Mouse (Mus musculus) intestine, postnatal 0 days (tissue): Measurements from ENCODE around the gene Smim27. TPM values are rescaled to one million over a fixed set of nuclear protein-coding genes. Genes with fewer than 3 reads are reported as not detected.
A peak's percentile ranks its signal among the peaks of the same experiment; 100 is the strongest.

Experiments
- ATAC-seq: fragments of 200-750 bp; cut with Nextera tagmentation; 2 replicates; pipeline ENCODE4 v1.8.0; 2017; ENCODE audit warnings: mild to moderate bottlenecking, moderate TSS enrichment, moderate library complexity
- H3K27ac ChIP-seq: fragments of 300-500 bp; sonication (generic); 2 replicates; pipeline ENCODE4 v1.5.1; 2014; ENCODE audit warnings: mild to moderate bottlenecking, low read depth, low read length, moderate library complexity
- H3K27me3 ChIP-seq: fragments of 300-500 bp; sonication (generic); replicated peaks from 2 replicates; pipeline ENCODE4 v1.6.1; 2014; ENCODE audit warnings: low read length, mixed read lengths; ENCODE audit not compliant: control insufficient read depth, insufficient read depth
- H3K36me3 ChIP-seq: fragments of 300-500 bp; sonication (generic); 2 replicates; pipeline ENCODE4 v1.6.1; 2014; ENCODE audit warnings: mild to moderate bottlenecking, moderate library complexity; ENCODE audit not compliant: control insufficient read depth, insufficient read depth
- H3K4me1 ChIP-seq: fragments of 300-500 bp; sonication (generic); replicated peaks from 2 replicates; pipeline ENCODE4 v1.6.1; 2014; ENCODE audit warnings: antibody characterized with exemption, low read length, mixed read lengths; ENCODE audit not compliant: control insufficient read depth, insufficient read depth
- H3K4me2 ChIP-seq: fragments of 300-500 bp; sonication (generic); replicated peaks from 2 replicates; pipeline ENCODE4 v1.6.1; 2014; ENCODE audit warnings: low read depth, mild to moderate bottlenecking, moderate library complexity
- H3K4me3 ChIP-seq: fragments of 300-500 bp; sonication (generic); 2 replicates; pipeline ENCODE4 v1.5.1; 2014; ENCODE audit warnings: low read depth, low read length
- H3K9ac ChIP-seq: fragments of 300-500 bp; sonication (generic); 2 replicates; pipeline ENCODE4 v1.6.1; 2014; ENCODE audit warnings: mild to moderate bottlenecking, low read depth, low read length
- H3K9me3 ChIP-seq: fragments of 300-500 bp; sonication (generic); 2 replicates; pipeline ENCODE4 v1.6.1; 2016; ENCODE audit warnings: mixed run types; ENCODE audit not compliant: control insufficient read depth
- CTCF ChIP-seq: sonication (generic); IDR thresholded peaks from 2 replicates; pipeline ENCODE4 v1.5.1; 2016; ENCODE audit warnings: low read depth, mild to moderate bottlenecking, control low read depth, antibody characterized with exemption, moderate library complexity
- WGBS: fragments of 180-500 bp; shearing (Covaris S2); extraction: QIAGEN DNeasy Blood & Tissue Kit; methylation state at CpG from one replicate; pipeline ENCODE4 v1.1.7; 2014; 5-methylcytosine and 5-hydroxymethylcytosine counted together
- polyA plus RNA-seq: library from polyadenylated mRNA; unstranded; fragments of >200 nt; fragmentation: Nextera tagmentation; extraction: Ambion mirVana; gene quantifications from 2 replicates; pipeline ENCODE4 v1.2.1, GENCODE M21; 2015

The Smim27 gene
- polyA plus RNA-seq, 1 experiment from 2014 or later: 35.4 TPM

- H3K4me2 ChIP-seq: no peak overlapping the region
- no peaks in the 10 kb centered on the region for H3K4me1 ChIP-seq
- 0 out of 2 replicates have a peak, but pooled peaks cover 2% of the 10 kb centered on the region for H3K9me3 ChIP-seq
- no peak for TF ChIP-seq CTCF
- H3K36me3 ChIP-seq: no peaks in the 10 kb centered on the region
- no peak overlapping the region for H3K27ac ChIP-seq
- no peak overlapping the region for H3K9ac ChIP-seq
- no peak overlapping the region for H3K4me3 ChIP-seq
- WGBS: 63% methylated on average over 5 of the region's 5 CpGs
- 0 out of 2 replicates have a peak, but pooled peaks cover 4% of the 10 kb centered on the region for H3K27me3 ChIP-seq
- ATAC-seq: no peak
Observed at GRCm38 (mm10) chr4:40299169-40299568, 29.8 kb downstream of the Smim27 start.

GRCm38 (mm10) chr4:40301076-40301789 is 31.9 kb downstream of the Smim27 start:
- WGBS: 11% methylated on average over 16 of the region's 16 CpGs

GRCm38 (mm10) chr4:40302445-40303125 is 33.2 kb downstream of the Smim27 start:
- no peak overlapping the region for H3K9ac ChIP-seq
- H3K27ac ChIP-seq: no peak overlapping the region
- 0 out of 2 replicates have a peak, but pooled peaks cover 4% of the 10 kb centered on the region for H3K27me3 ChIP-seq
- H3K4me3 ChIP-seq: no peak overlapping the region
- no peak for TF ChIP-seq CTCF
- H3K4me2 ChIP-seq: no peak overlapping the region
- no peak for ATAC-seq
- H3K4me1 ChIP-seq: no peaks in the 10 kb centered on the region
- H3K9me3 ChIP-seq: no peaks in the 10 kb centered on the region
- 84% methylated on average over 10 of the region's 10 CpGs for WGBS
- no peaks in the 10 kb centered on the region for H3K36me3 ChIP-seq

More at GRCm38 (mm10) chr4:40301076-40301789, 31.9 kb downstream of the Smim27 start:
- Histone ChIP-seq H3K36me3 (no peaks in the 10 kb centered on the region), H3K4me1 (no peaks in the 10 kb centered on the region), H3K9ac (no peak overlapping the region), H3K4me2 (peak overlapping the region; percentile 33), H3K27ac (no peak overlapping the region), H3K27me3 (0 out of 2 replicates have a peak, but pooled peaks cover 4% of the 10 kb centered on the region), H3K4me3 (no peak overlapping the region), H3K9me3 (no peaks in the 10 kb centered on the region)
- peak; percentile 91 for TF ChIP-seq CTCF
- no peak for ATAC-seq

- no peaks in the 10 kb centered on the region for H3K9me3 ChIP-seq
- no peak overlapping the region for H3K27ac ChIP-seq
- H3K4me3 ChIP-seq: no peak overlapping the region
- no peak for TF ChIP-seq CTCF
- ATAC-seq: no peak
- H3K4me1 ChIP-seq: no peaks in the 10 kb centered on the region
- no peak overlapping the region for H3K4me2 ChIP-seq
- H3K36me3 ChIP-seq: no peaks in the 10 kb centered on the region
- no peaks in the 10 kb centered on the region for H3K27me3 ChIP-seq
- no peak overlapping the region for H3K9ac ChIP-seq
Observed at GRCm38 (mm10) chr4:40309682-40310081, 40.3 kb downstream of the Smim27 start.

GRCm38 (mm10) chr4:40310796-40311383 is 41.5 kb downstream of the Smim27 start:
- Histone ChIP-seq H3K4me2 (no peak overlapping the region), H3K4me1 (no peaks in the 10 kb centered on the region), H3K27me3 (no peaks in the 10 kb centered on the region), H3K36me3 (no peaks in the 10 kb centered on the region), H3K9me3 (no peaks in the 10 kb centered on the region), H3K27ac (no peak overlapping the region), H3K4me3 (no peak overlapping the region), H3K9ac (no peak overlapping the region)
- TF ChIP-seq CTCF: no peak
- WGBS: 54% methylated on average over 11 of the region's 11 CpGs
- ATAC-seq: no peak

- no peak for TF ChIP-seq CTCF
- H3K27ac ChIP-seq: no peak overlapping the region
- H3K36me3 ChIP-seq: no peaks in the 10 kb centered on the region
- 44% methylated on average over 1 of the region's 1 CpGs for WGBS
- no peak overlapping the region for H3K9ac ChIP-seq
- no peak overlapping the region for H3K4me3 ChIP-seq
- H3K27me3 ChIP-seq: no peaks in the 10 kb centered on the region
- no peaks in the 10 kb centered on the region for H3K4me1 ChIP-seq
- H3K4me2 ChIP-seq: no peak overlapping the region
- no peaks in the 10 kb centered on the region for H3K9me3 ChIP-seq
- ATAC-seq: no peak
Observed at GRCm38 (mm10) chr4:40312213-40312612, 42.8 kb downstream of the Smim27 start.
